Mouse (Mus musculus) MEL (cell line): ENCODE results near the gene Psmg3. TPM values are rescaled to one million over a fixed set of nuclear protein-coding genes. Genes with fewer than 3 reads are reported as not detected.

Source experiments
- DNase-seq: peaks from one replicate; pipeline ENCODE4 v3.0.0; 2011; ENCODE audit warnings: low read depth, low spot score
- H3K27ac ChIP-seq: 2 replicates; pipeline ENCODE4 v1.5.1; 2012; ENCODE audit warnings: low read depth, mild to moderate bottlenecking, control low read depth, low read length, moderate library complexity; ENCODE audit not compliant: control insufficient read depth
- H3K27me3 ChIP-seq, 2 experiments: fragments of 150-350 bp in 1 of 2; sonication (generic) in 1 of 2; 2 replicates each; pipeline ENCODE4 v1.6.1; 2012; ENCODE audit warnings: low read length in 2 of 2, mild to moderate bottlenecking in 2 of 2, improper control_type of control experiment in 1 of 2, moderate library complexity in 1 of 2; ENCODE audit not compliant: insufficient read depth in 2 of 2, control insufficient read depth in 1 of 2
- H3K36me3 ChIP-seq, 2 experiments: 2 replicates each; pipeline ENCODE4 v1.6.1; 2012 to 2014; ENCODE audit warnings: low read length in 2 of 2, improper control_type of control experiment in 1 of 2, inconsistent platforms in 1 of 2, mild to moderate bottlenecking in 1 of 2; ENCODE audit not compliant: insufficient read depth in 2 of 2, control insufficient read depth in 1 of 2
- H3K4me1 ChIP-seq, 2 experiments: fragments of 150-350 bp in 1 of 2; sonication (generic) in 1 of 2; 2 replicates each; pipeline ENCODE4 v1.6.1; 2012; ENCODE audit warnings: low read length in 2 of 2, improper control_type of control experiment in 1 of 2, mild to moderate bottlenecking in 1 of 2; ENCODE audit not compliant: insufficient read depth in 2 of 2, control insufficient read depth in 1 of 2
- H3K4me3 ChIP-seq, 2 experiments: fragments of 150-350 bp in 1 of 2; sonication (generic) in 1 of 2; 2 replicates each; pipeline ENCODE4 v1.5.1; 2012; ENCODE audit warnings: low read depth in 2 of 2, low read length in 2 of 2, mild to moderate bottlenecking in 2 of 2, moderate library complexity in 2 of 2, control low read depth in 1 of 2, improper control_type of control experiment in 1 of 2; ENCODE audit not compliant: control insufficient read depth in 1 of 2, insufficient read depth in 1 of 2
- H3K79me2 ChIP-seq: 2 replicates; pipeline ENCODE4 v1.6.1; 2012; ENCODE audit warnings: mild to moderate bottlenecking, low read length, moderate library complexity; ENCODE audit not compliant: control insufficient read depth, poor library complexity, insufficient read depth
- H3K9ac ChIP-seq: 2 replicates; pipeline ENCODE4 v1.6.1; 2012; ENCODE audit warnings: low read depth, mild to moderate bottlenecking, control low read depth, low read length, moderate library complexity; ENCODE audit not compliant: control insufficient read depth, poor library complexity, severe bottlenecking
- H3K9me3 ChIP-seq: fragments of 150-350 bp; sonication (generic); replicated peaks from 2 replicates; pipeline ENCODE4 v1.6.1; 2012; ENCODE audit warnings: mild to moderate bottlenecking, low read length, improper control_type of control experiment, moderate library complexity; ENCODE audit not compliant: insufficient read depth
- BHLHE40 ChIP-seq: IDR thresholded peaks from 2 replicates; pipeline ENCODE4 v1.6.1; 2012; ENCODE audit warnings: low read depth, mild to moderate bottlenecking, inconsistent platforms, low read length, improper control_type of control experiment, borderline replicate concordance
- CHD2 ChIP-seq: IDR thresholded peaks from 2 replicates; pipeline ENCODE4 v1.6.1; 2011; ENCODE audit warnings: low read length, improper control_type of control experiment
- ELF1 ChIP-seq: IDR thresholded peaks from 2 replicates; pipeline ENCODE4 v1.6.1; 2014; ENCODE audit warnings: low read depth, mild to moderate bottlenecking, inconsistent platforms, low read length, improper control_type of control experiment, moderate library complexity
- EP300 ChIP-seq, 2 experiments: IDR thresholded peaks; 2 replicates each; pipeline ENCODE4 v1.6.1; 2011; ENCODE audit warnings: improper control_type of control experiment in 2 of 2, low read length in 2 of 2, low read depth in 1 of 2, mild to moderate bottlenecking in 1 of 2
- ETS1 ChIP-seq: IDR thresholded peaks from 2 replicates; pipeline ENCODE4 v1.6.1; 2012; ENCODE audit warnings: low read depth, mild to moderate bottlenecking, inconsistent platforms, low read length, improper control_type of control experiment, moderate library complexity
- GATA1 ChIP-seq: IDR thresholded peaks from 2 replicates; pipeline ENCODE4 v1.6.1; 2011; ENCODE audit warnings: low read depth, low read length, improper control_type of control experiment
- HCFC1 ChIP-seq: IDR thresholded peaks from 2 replicates; pipeline ENCODE4 v1.6.1; 2012; ENCODE audit warnings: low read depth, mild to moderate bottlenecking, inconsistent platforms, low read length, improper control_type of control experiment, moderate library complexity
- MAFK ChIP-seq: IDR thresholded peaks from 2 replicates; pipeline ENCODE4 v1.6.1; 2011; ENCODE audit warnings: low read depth, mild to moderate bottlenecking, low read length, improper control_type of control experiment, borderline replicate concordance
- MAX ChIP-seq: IDR thresholded peaks from 2 replicates; pipeline ENCODE4 v1.6.1; 2011; ENCODE audit warnings: low read length, improper control_type of control experiment
- MXI1 ChIP-seq: IDR thresholded peaks from 2 replicates; pipeline ENCODE4 v1.6.1; 2011; ENCODE audit warnings: mild to moderate bottlenecking, low read depth, low read length, improper control_type of control experiment
- MYB ChIP-seq: IDR thresholded peaks from 2 replicates; pipeline ENCODE4 v1.6.1; 2011; ENCODE audit warnings: mild to moderate bottlenecking, low read depth, low read length, improper control_type of control experiment
- MYC ChIP-seq: IDR thresholded peaks from 2 replicates; pipeline ENCODE4 v1.6.1; 2011; ENCODE audit warnings: low read depth, mild to moderate bottlenecking, low read length, improper control_type of control experiment, moderate library complexity
- NELFE ChIP-seq: IDR thresholded peaks from 2 replicates; pipeline ENCODE4 v1.6.1; 2011; ENCODE audit warnings: low read depth, low read length, improper control_type of control experiment
- POLR2A ChIP-seq, 2 experiments: IDR thresholded peaks; 2 replicates each; pipeline ENCODE4 v1.6.1; 2011 to 2012; ENCODE audit warnings: low read length in 2 of 2, mild to moderate bottlenecking in 2 of 2, control low read depth in 1 of 2, improper control_type of control experiment in 1 of 2, low read depth in 1 of 2, moderate library complexity in 1 of 2; ENCODE audit not compliant: control insufficient read depth in 1 of 2, insufficient read depth in 1 of 2, poor library complexity in 1 of 2
- RAD21 ChIP-seq: IDR thresholded peaks from 2 replicates; pipeline ENCODE4 v1.6.1; 2011; ENCODE audit warnings: mild to moderate bottlenecking, low read depth, low read length, improper control_type of control experiment
- SIN3A ChIP-seq: IDR thresholded peaks from 2 replicates; pipeline ENCODE4 v1.6.1; 2012; ENCODE audit warnings: low read length, improper control_type of control experiment, inconsistent platforms
- SMC3 ChIP-seq: IDR thresholded peaks from 2 replicates; pipeline ENCODE4 v1.6.1; 2011; ENCODE audit warnings: low read depth, low read length, improper control_type of control experiment
- TAL1 ChIP-seq: IDR thresholded peaks from 2 replicates; pipeline ENCODE4 v1.6.1; 2012; ENCODE audit warnings: mild to moderate bottlenecking, inconsistent platforms, low read length, moderate library complexity, mixed read lengths
- TBP ChIP-seq: IDR thresholded peaks from 2 replicates; pipeline ENCODE4 v1.8.0; 2011; ENCODE audit warnings: low read depth, low read length, improper control_type of control experiment
- TCF12 ChIP-seq: IDR thresholded peaks from 2 replicates; pipeline ENCODE4 v1.6.1; 2014; ENCODE audit warnings: low read depth, mild to moderate bottlenecking, inconsistent platforms, low read length, improper control_type of control experiment, moderate library complexity
- USF2 ChIP-seq, 2 experiments: IDR thresholded peaks; 2 replicates each; pipeline ENCODE4 v1.6.1; 2011 to 2012; ENCODE audit warnings: improper control_type of control experiment in 2 of 2, low read length in 2 of 2, borderline replicate concordance in 1 of 2, inconsistent platforms in 1 of 2, low read depth in 1 of 2, mild to moderate bottlenecking in 1 of 2; ENCODE audit not compliant: insufficient read depth in 1 of 2
- ZC3H11A ChIP-seq: IDR thresholded peaks from 2 replicates; pipeline ENCODE4 v1.6.1; 2012; ENCODE audit warnings: low read depth, mild to moderate bottlenecking, inconsistent platforms, low read length, improper control_type of control experiment
- ZMIZ1 ChIP-seq: IDR thresholded peaks from 2 replicates; pipeline ENCODE4 v1.6.1; 2012; ENCODE audit warnings: low read depth, mild to moderate bottlenecking, inconsistent platforms, low read length, improper control_type of control experiment, moderate library complexity
- ZNF384 ChIP-seq: IDR thresholded peaks from 2 replicates; pipeline ENCODE4 v1.6.1; 2012; ENCODE audit warnings: low read depth, mild to moderate bottlenecking, inconsistent platforms, low read length, improper control_type of control experiment
- polyA plus RNA-seq, 2 experiments: library from polyadenylated mRNA; stranded (reverse) in 1 of 2; unstranded in 1 of 2; fragments of >175 nt in 1 of 2; fragments of >200 nt in 1 of 2; gene quantifications; 2 replicates each; pipeline versions ENCODE4 v1.2.1 to v1.2.4; 2012; ENCODE audit warnings: low replicate concordance in 2 of 2, low read depth in 1 of 2; ENCODE audit not compliant: insufficient read length in 2 of 2, insufficient read depth in 1 of 2, missing spikeins in 1 of 2
- total RNA-seq: library from RNA; depleted of rRNA; stranded (reverse); fragments of 300-350 nt; gene quantifications from 2 replicates; pipeline ENCODE4 v1.2.3, GENCODE M21; 2012

Gene Psmg3
- total and polyA plus RNA-seq, 3 experiments = 75.4 to 81.9 TPM; not detected in 1

GRCm38 (mm10) chr5:139835706-139836105 lies 9.0 kb upstream of the Psmg3 start:
- no peak overlapping the region for H3K9ac ChIP-seq
- no peak for DNase-seq
- H3K4me1 ChIP-seq = peaks cover 0 to 14% of the 10 kb centered on the region in 2 experiments; a peak in 2 of 4 replicates
- no peaks in the 10 kb centered on the region for H3K9me3 ChIP-seq
- H3K79me2 ChIP-seq = no peaks in the 10 kb centered on the region
- H3K36me3 ChIP-seq = peaks cover 0 to 12% of the 10 kb centered on the region in 2 experiments; a peak in 2 of 4 replicates
- no peak overlapping the region for H3K4me3 ChIP-seq
- TF ChIP-seq ETS1 (no peak), ZMIZ1 (no peak), ZNF384 (no peak), ZC3H11A (no peak), USF2 (IDR thresholded peaks at IDR 0.05; ENCODE audit: borderline replicate concordance in 1 of 2, insufficient read depth in 1 of 2, low read depth in 1 of 2, low read length in 2 of 2) (no peak), MAX (no peak), GATA1 (no peak), NELFE (no peak), MAFK (no peak), MYC (no peak), HCFC1 (no peak)
- no peaks in the 10 kb centered on the region for H3K27me3 ChIP-seq
- H3K27ac ChIP-seq = no peak overlapping the region

GRCm38 (mm10) chr5:139832125-139832524 lies 5.4 kb upstream of the Psmg3 start:
- H3K36me3 ChIP-seq = peaks cover 0 to 23% of the 10 kb centered on the region in 2 experiments; a peak in 2 of 4 replicates
- peak overlapping the region; percentile 51 to 91 for H3K4me3 ChIP-seq
- DNase-seq = peak; percentile 93
- H3K27me3 ChIP-seq = no peaks in the 10 kb centered on the region
- H3K4me1 ChIP-seq = peaks cover 3 to 31% of the 10 kb centered on the region in 2 experiments; a peak in 3 of 4 replicates
- peak overlapping the region; percentile 74 for H3K9ac ChIP-seq
- H3K27ac ChIP-seq = peak overlapping the region; percentile 87
- H3K79me2 ChIP-seq = no peaks in the 10 kb centered on the region
- TF ChIP-seq TAL1 (peak; percentile 21; the same call in 1 of the 2 replicates), MYC (peak; percentile 85), POLR2A (IDR thresholded peaks at IDR 0.05; ENCODE audit: control insufficient read depth in 1 of 2, insufficient read depth in 1 of 2, low read depth in 1 of 2, low read length in 2 of 2, poor library complexity in 1 of 2) (peak; percentile 44 to 62; a peak in 2 of 4 replicates), CHD2 (no peak), EP300 (IDR thresholded peaks at IDR 0.05; ENCODE audit: low read depth in 1 of 2, low read length in 2 of 2) (peak; percentile 39 to 65; a peak in 3 of 4 replicates), RAD21 (no peak), MXI1 (peak; percentile 85), GATA1 (peak; percentile 91), ELF1 (peak; percentile 75), ETS1 (peak; percentile 73; the same call in 1 of the 2 replicates), SIN3A (peak; percentile 81), TBP (peak; percentile 75), BHLHE40 (peak; percentile 95), SMC3 (no peak), HCFC1 (peak; percentile 49; the same call in 1 of the 2 replicates), MAX (peak; percentile 81), MYB (no peak), NELFE (0 out of 2 replicates have a peak, but pooled peaks have one; percentile 29), TCF12 (0 out of 2 replicates have a peak, but pooled peaks have one; percentile 24)
- H3K9me3 ChIP-seq = no peaks in the 10 kb centered on the region
